Mouse (Mus musculus): ENCODE measurements around the gene Ggct. TPM values are rescaled to one million over a fixed set of nuclear protein-coding genes. Genes with fewer than 3 reads are reported as not detected.

Gene Ggct
- polyA plus RNA-seq, 1 experiment from 2014 or later = 8.1 TPM

GRCm38 (mm10) chr6:54974501-54974900 is 18.2 kb downstream of the Ggct start:
- Histone ChIP-seq H3K36me3 (ENCODE audit: inconsistent target) (no peaks in the 10 kb centered on the region), H3K79me2 (ENCODE audit: inconsistent target) (peaks cover 26% of the 10 kb centered on the region; the same call in 1 of the 2 replicates), H3K27ac (no peak overlapping the region), H3K4me3 (ENCODE audit: inconsistent target) (no peak overlapping the region)
- 58% methylated on average over 5 of the region's 5 CpGs for WGBS (ENCODE audit: missing documents)

- H3K4me3 ChIP-seq (ENCODE audit: inconsistent target) = peak overlapping the region; percentile 47
- WGBS (ENCODE audit: missing documents) = 1% methylated on average over 5 of the region's 5 CpGs
- no peaks in the 10 kb centered on the region for H3K36me3 ChIP-seq (ENCODE audit: inconsistent target)
- peaks cover 42% of the 10 kb centered on the region; the same call in 1 of the 2 replicates for H3K79me2 ChIP-seq (ENCODE audit: inconsistent target)
- peak overlapping the region; percentile 50 for H3K27ac ChIP-seq
Observed at GRCm38 (mm10) chr6:54972929-54973211, 19.9 kb downstream of the Ggct start.

GRCm38 (mm10) chr6:54972111-54972928 is 20.4 kb downstream of the Ggct start, which contains the start of gene Nod1:
Nod1 (minus strand) TSS chr6:54972612.
- WGBS (ENCODE audit: missing documents) = 3% methylated on average over 53 of the region's 53 CpGs
- Histone ChIP-seq H3K27ac (peak within 1 kb of the TSS; percentile 50), H3K36me3 (ENCODE audit: inconsistent target) (no peaks in the 10 kb centered on the region), H3K4me3 (ENCODE audit: inconsistent target) (peak within 1 kb of the TSS; percentile 47), H3K79me2 (ENCODE audit: inconsistent target) (peaks cover 48% of the 10 kb centered on the region; the same call in 1 of the 2 replicates)

GRCm38 (mm10) chr6:54971731-54972110 is 21.0 kb downstream of the Ggct start:
- peaks cover 54% of the 10 kb centered on the region; the same call in 1 of the 2 replicates for H3K79me2 ChIP-seq (ENCODE audit: inconsistent target)
- WGBS (ENCODE audit: missing documents) = 48% methylated on average over 8 of the region's 8 CpGs
- H3K36me3 ChIP-seq (ENCODE audit: inconsistent target) = no peaks in the 10 kb centered on the region
- H3K4me3 ChIP-seq (ENCODE audit: inconsistent target) = peak overlapping the region; percentile 47
- peak overlapping the region; percentile 47 for H3K27ac ChIP-seq

- Histone ChIP-seq H3K36me3 (ENCODE audit: inconsistent target) (no peaks in the 10 kb centered on the region), H3K79me2 (ENCODE audit: inconsistent target) (peaks cover 66% of the 10 kb centered on the region; the same call in 1 of the 2 replicates), H3K4me3 (ENCODE audit: inconsistent target) (no peak overlapping the region), H3K27ac (no peak overlapping the region)
- WGBS (ENCODE audit: missing documents) = 89% methylated on average over 6 of the region's 9 CpGs
Observed at GRCm38 (mm10) chr6:54970506-54970905, 22.2 kb downstream of the Ggct start.

- no peak overlapping the region for H3K27ac ChIP-seq
- no peak overlapping the region for H3K4me3 ChIP-seq (ENCODE audit: inconsistent target)
- no peaks in the 10 kb centered on the region for H3K36me3 ChIP-seq (ENCODE audit: inconsistent target)
- peaks cover 73% of the 10 kb centered on the region; the same call in 1 of the 2 replicates for H3K79me2 ChIP-seq (ENCODE audit: inconsistent target)
- 91% methylated on average over 2 of the region's 2 CpGs for WGBS (ENCODE audit: missing documents)
Observed at GRCm38 (mm10) chr6:54969801-54970200, 22.9 kb downstream of the Ggct start.

- WGBS (ENCODE audit: missing documents) = 75% methylated on average over 10 of the region's 10 CpGs
- Histone ChIP-seq H3K4me3 (ENCODE audit: inconsistent target) (no peak overlapping the region), H3K27ac (no peak overlapping the region), H3K79me2 (ENCODE audit: inconsistent target) (peaks cover 80% of the 10 kb centered on the region; the same call in 1 of the 2 replicates), H3K36me3 (ENCODE audit: inconsistent target) (peaks cover 15% of the 10 kb centered on the region; the same call in 1 of the 2 replicates)
Observed at GRCm38 (mm10) chr6:54967591-54967990, 25.2 kb downstream of the Ggct start.

GRCm38 (mm10) chr6:54965234-54965633 is 27.5 kb downstream of the Ggct start:
- H3K36me3 ChIP-seq (ENCODE audit: inconsistent target) = peaks cover 24% of the 10 kb centered on the region; the same call in 1 of the 2 replicates
- no peak overlapping the region for H3K27ac ChIP-seq
- H3K4me3 ChIP-seq (ENCODE audit: inconsistent target) = no peak overlapping the region
- WGBS (ENCODE audit: missing documents) = 89% methylated on average over 5 of the region's 5 CpGs
- peaks cover 81% of the 10 kb centered on the region; the same call in 1 of the 2 replicates for H3K79me2 ChIP-seq (ENCODE audit: inconsistent target)

GRCm38 (mm10) chr6:54964755-54965154 is 28.0 kb downstream of the Ggct start:
- peaks cover 24% of the 10 kb centered on the region; the same call in 1 of the 2 replicates for H3K36me3 ChIP-seq (ENCODE audit: inconsistent target)
- H3K79me2 ChIP-seq (ENCODE audit: inconsistent target) = peaks cover 76% of the 10 kb centered on the region; the same call in 1 of the 2 replicates
- H3K4me3 ChIP-seq (ENCODE audit: inconsistent target) = no peak overlapping the region
- 82% methylated on average over 1 of the region's 1 CpGs for WGBS (ENCODE audit: missing documents)
- no peak overlapping the region for H3K27ac ChIP-seq

GRCm38 (mm10) chr6:54963599-54963998 is 29.2 kb downstream of the Ggct start:
- Histone ChIP-seq H3K79me2 (ENCODE audit: inconsistent target) (peaks cover 73% of the 10 kb centered on the region; the same call in 1 of the 2 replicates), H3K4me3 (ENCODE audit: inconsistent target) (no peak overlapping the region), H3K36me3 (ENCODE audit: inconsistent target) (peaks cover 24% of the 10 kb centered on the region; the same call in 1 of the 2 replicates), H3K27ac (no peak overlapping the region)
- WGBS (ENCODE audit: missing documents) = 100% methylated on average over 2 of the region's 2 CpGs

GRCm38 (mm10) chr6:54957655-54958054 is 35.1 kb downstream of the Ggct start:
- Histone ChIP-seq H3K79me2 (ENCODE audit: inconsistent target) (peaks cover 54% of the 10 kb centered on the region; the same call in 1 of the 2 replicates), H3K27ac (no peak overlapping the region), H3K36me3 (ENCODE audit: inconsistent target) (peaks cover 10% of the 10 kb centered on the region; the same call in 1 of the 2 replicates), H3K4me3 (ENCODE audit: inconsistent target) (no peak overlapping the region)
- WGBS (ENCODE audit: missing documents) = 84% methylated on average over 8 of the region's 8 CpGs

- Histone ChIP-seq H3K4me3 (ENCODE audit: inconsistent target) (no peak overlapping the region), H3K79me2 (ENCODE audit: inconsistent target) (peaks cover 51% of the 10 kb centered on the region; the same call in 1 of the 2 replicates), H3K27ac (peak overlapping the region; percentile 87), H3K36me3 (ENCODE audit: inconsistent target) (no peaks in the 10 kb centered on the region; the same call in 1 of the 2 replicates)
- 40% methylated on average over 1 of the region's 1 CpGs for WGBS (ENCODE audit: missing documents)
Observed at GRCm38 (mm10) chr6:54956425-54956824, 36.3 kb downstream of the Ggct start.

GRCm38 (mm10) chr6:54955949-54956348 is 36.8 kb downstream of the Ggct start:
- H3K36me3 ChIP-seq (ENCODE audit: inconsistent target) = no peaks in the 10 kb centered on the region
- H3K79me2 ChIP-seq (ENCODE audit: inconsistent target) = peaks cover 54% of the 10 kb centered on the region; the same call in 1 of the 2 replicates
- H3K27ac ChIP-seq = peak overlapping the region; percentile 87
- H3K4me3 ChIP-seq (ENCODE audit: inconsistent target) = no peak overlapping the region

- Histone ChIP-seq H3K79me2 (ENCODE audit: inconsistent target) (peaks cover 57% of the 10 kb centered on the region; the same call in 1 of the 2 replicates), H3K4me3 (ENCODE audit: inconsistent target) (no peak overlapping the region), H3K27ac (peak overlapping the region; percentile 87), H3K36me3 (ENCODE audit: inconsistent target) (no peaks in the 10 kb centered on the region)
- 7% methylated on average over 10 of the region's 10 CpGs for WGBS (ENCODE audit: missing documents)
Observed at GRCm38 (mm10) chr6:54954659-54955414, 37.9 kb downstream of the Ggct start.

Data from macrophage (primary cell).